Mouse (Mus musculus): ENCODE data around the gene Gnb3.
"Not testable (repeated sequence)": the region's sequence is repeated elsewhere in the genome, so short reads cannot be mapped to it uniquely, and the experiment has no call there.

Gnb3 gene

DNA sequence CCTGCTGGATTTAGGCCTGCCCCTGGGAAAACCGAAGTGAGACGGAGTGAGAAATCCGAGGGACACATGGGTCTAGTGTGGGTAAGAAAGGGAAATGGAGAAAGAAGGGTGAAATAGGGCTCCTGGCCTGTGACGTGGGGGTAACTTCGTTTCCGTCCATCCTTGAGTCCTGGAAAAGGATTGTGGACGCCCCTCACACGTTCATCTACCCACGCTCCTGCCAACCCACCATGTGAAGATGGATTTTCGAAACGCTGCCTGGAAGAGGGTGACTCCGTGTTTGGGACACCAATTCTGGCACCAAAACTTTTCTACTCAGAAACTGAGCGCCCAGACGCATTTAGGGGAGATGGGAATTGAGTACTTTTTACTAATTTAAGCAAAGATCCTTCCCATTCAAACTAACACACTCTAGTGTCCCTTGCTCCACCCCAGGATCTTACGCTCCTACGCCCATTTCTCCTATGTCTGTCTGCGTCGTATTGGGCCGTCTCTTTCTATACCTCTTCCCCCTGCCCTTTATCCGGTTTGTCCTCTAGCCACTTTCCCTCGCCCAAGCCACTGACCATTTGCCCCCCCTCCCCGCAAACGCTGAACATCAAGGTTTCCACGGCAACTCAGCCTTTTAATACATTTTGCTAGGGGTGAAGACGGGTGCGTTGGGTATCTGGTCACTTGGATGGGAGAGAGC is 17.9 kb upstream of the Gnb3 start:
- no peak for DNase-seq (ENCODE audit: extremely low spot score, low spot score)

DNA sequence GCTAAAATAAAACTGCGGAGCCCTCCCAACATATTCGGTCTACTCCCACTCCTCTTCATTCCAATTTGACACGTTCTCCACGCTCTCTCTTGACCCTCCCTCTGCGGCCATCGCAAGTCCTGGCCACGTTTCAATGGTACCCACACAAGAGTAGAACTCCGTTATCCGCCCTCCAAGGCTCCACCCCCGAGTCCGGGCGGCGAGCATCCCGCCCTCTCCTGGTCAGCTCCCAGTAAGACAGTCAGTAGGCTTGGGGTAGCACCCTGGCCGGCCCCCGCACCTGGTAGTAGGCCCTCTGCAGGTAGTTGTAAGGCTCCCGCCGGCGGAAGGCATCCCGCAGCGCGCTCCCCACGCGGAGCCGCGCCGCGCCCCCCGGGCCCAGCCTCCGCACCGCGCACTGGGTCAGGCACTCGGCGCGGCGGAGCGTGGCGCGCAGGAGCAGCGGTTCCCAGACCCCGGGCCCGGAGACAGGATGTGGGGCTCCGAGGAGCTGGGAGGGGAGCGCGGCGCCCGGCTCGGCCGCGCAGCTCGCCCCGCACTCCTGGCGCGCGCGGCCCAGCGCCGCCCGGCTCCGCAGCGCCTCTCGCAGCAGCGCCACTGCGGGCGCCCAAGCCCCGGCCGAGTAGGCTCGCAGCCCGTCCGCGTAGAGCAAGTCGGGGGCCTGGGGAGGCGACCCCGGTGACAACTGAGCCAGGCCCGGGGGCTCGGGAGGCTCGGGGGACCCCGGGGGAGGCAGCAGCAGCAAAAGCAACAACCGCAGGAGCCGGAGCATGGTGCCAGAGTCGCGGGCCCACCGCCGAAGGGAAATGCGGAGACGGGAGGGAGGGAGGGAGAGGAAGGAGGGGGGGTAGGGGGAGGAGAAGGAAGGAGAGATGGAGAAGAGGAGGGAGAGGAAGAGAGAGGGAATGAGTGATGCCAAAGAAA is 17.1 kb upstream of the Gnb3 start, which contains the start of gene P3h3:
TSS of gene P3h3 (minus strand) at position 837 of the 924 bp plus-strand sequence.
- DNase-seq (ENCODE audit: extremely low spot score, low spot score), result peak; percentile 91

GRCm38 (mm10) chr6:124856321-124856720 is 16.2 kb upstream of the Gnb3 start:
- peak; percentile 56 for DNase-seq (ENCODE audit: extremely low spot score, low spot score)

GRCm38 (mm10) chr6:124854647-124855046 is 14.6 kb upstream of the Gnb3 start:
- no peak for DNase-seq (ENCODE audit: extremely low spot score, low spot score)

- DNase-seq (ENCODE audit: extremely low spot score, low spot score), result no peak
Observed at GRCm38 (mm10) chr6:124850535-124850934, 10.5 kb upstream of the Gnb3 start.

- DNase-seq (ENCODE audit: extremely low spot score, low spot score), result peak; percentile 100
Observed at GRCm38 (mm10) chr6:124847305-124847704, 7.2 kb upstream of the Gnb3 start.

- DNase-seq (ENCODE audit: extremely low spot score, low spot score), result no peak
Observed at GRCm38 (mm10) chr6:124839805-124840204, 270 bp downstream of the Gnb3 start.

GRCm38 (mm10) chr6:124836411-124836810 is 3.7 kb downstream of the Gnb3 start:
- no peak for DNase-seq (ENCODE audit: extremely low spot score, low spot score)

- no peak for DNase-seq (ENCODE audit: extremely low spot score, low spot score)
Observed at GRCm38 (mm10) chr6:124835531-124835930, 4.5 kb downstream of the Gnb3 start.

GRCm38 (mm10) chr6:124834512-124835081 is 5.5 kb downstream of the Gnb3 start:
- DNase-seq (ENCODE audit: extremely low spot score, low spot score), result no peak

DNA sequence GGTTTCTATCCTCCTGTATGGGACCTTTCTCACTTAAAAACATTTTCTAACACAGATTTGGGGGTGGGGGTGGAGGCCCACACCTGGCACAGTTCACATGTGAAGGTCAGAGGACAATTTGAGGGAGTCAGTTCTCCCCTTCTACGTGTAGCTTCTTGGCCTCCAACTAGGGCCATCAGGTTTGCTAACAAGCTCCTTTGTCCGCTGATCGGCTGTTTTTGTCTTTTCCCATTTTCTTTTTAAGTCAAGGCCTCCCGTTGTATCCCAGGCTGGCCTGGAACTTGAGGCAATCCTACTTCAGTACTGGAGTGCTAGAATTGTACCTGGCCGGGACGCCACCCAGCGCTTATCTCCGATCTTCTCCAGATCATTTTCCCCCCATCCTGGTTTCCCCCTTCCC is 8.4 kb downstream of the Gnb3 start:
- DNase-seq (ENCODE audit: extremely low spot score, low spot score), result no peak

- not testable (repeated sequence) for DNase-seq (ENCODE audit: extremely low spot score, low spot score)
Observed at GRCm38 (mm10) chr6:124831199-124831598, 8.9 kb downstream of the Gnb3 start.

GRCm38 (mm10) chr6:124829799-124830700 is 10.0 kb downstream of the Gnb3 start:
- peak; percentile 87 for DNase-seq (ENCODE audit: extremely low spot score, low spot score)

- peak; percentile 98 for DNase-seq (ENCODE audit: extremely low spot score, low spot score)
Observed at GRCm38 (mm10) chr6:124828868-124829798, 10.9 kb downstream of the Gnb3 start, which contains the start of the genes Usp5 and Cdca3. Gene Usp5, minus strand, starts transcription at chr6:124829484. Gene Cdca3, plus strand, starts transcription at chr6:124829547.

GRCm38 (mm10) chr6:124828101-124828592 is 11.9 kb downstream of the Gnb3 start:
- peak; percentile 35 for DNase-seq (ENCODE audit: extremely low spot score, low spot score)

- no peak for DNase-seq (ENCODE audit: extremely low spot score, low spot score)
Observed at GRCm38 (mm10) chr6:124822049-124822448, 18.0 kb downstream of the Gnb3 start.

DNA sequence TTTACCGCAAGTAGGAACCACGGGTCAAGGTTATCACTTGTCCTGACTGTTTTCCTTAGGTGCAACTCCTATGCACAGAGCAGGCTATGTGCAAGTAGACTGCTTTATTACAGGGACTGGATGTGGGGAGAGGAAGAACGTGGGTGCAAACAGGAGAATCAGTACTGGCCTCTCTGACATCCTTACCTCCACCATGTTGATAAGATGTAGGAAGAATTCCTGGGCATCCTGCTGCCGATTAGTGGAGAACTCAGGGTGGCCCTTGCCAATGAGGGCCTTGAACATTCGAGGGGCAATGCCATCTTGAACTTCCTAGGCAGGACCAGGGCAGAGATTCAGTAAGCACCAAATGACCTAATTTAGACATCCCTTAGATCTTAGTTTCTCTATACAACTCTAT is 19.2 kb downstream of the Gnb3 start:
- no peak for DNase-seq (ENCODE audit: extremely low spot score, low spot score)

DNA sequence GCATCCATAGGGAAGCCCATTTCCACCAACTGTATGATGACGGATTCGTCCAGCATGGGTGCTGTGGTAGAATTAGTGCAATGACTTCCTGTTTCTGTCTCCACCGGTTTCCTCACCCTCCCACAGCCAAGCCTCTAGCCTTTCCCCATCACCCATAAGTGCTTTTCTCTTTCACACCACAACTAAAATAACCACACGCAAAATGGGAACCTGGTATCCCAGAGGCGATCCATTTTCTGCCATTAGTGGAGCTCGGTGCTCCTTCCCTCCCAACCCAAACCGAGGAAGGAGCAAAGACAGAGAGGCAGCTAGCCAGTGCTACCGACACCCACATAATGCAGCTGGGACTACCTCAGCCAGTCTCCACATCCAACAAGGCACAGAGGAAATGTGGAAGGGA is 22.1 kb downstream of the Gnb3 start:
- DNase-seq (ENCODE audit: extremely low spot score, low spot score), result no peak

GRCm38 (mm10) chr6:124817563-124817962 is 22.5 kb downstream of the Gnb3 start:
- DNase-seq (ENCODE audit: extremely low spot score, low spot score), result no peak

DNA sequence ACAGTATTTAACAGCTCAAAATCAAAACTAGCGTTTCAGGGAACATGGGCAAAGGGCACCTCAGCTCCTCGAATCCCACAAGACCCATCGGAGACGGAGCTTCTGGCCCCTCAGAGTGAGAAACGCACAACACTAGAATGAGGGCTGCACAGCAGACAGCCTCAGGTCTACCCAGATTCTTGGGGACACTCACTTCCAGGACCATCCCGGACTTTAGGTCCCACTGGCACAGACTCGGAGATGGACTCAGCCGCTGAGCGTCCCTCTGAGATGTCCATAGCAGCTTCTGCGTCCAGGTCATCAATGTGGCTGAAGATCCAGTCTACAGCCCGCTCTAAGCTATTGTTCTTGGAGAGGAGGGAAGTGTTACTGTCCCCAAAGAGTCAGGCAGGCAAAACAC is 22.9 kb downstream of the Gnb3 start:
- no peak for DNase-seq (ENCODE audit: extremely low spot score, low spot score)

Data from neural tube, embryonic 10.5 days (tissue).